Mouse (Mus musculus): Measurements from ENCODE around the gene Kirrel3. TPM values are rescaled to one million over a fixed set of nuclear protein-coding genes. Genes with fewer than 3 reads are reported as not detected.

Gene Kirrel3
- polyA plus RNA-seq, 1 experiment from 2014 or later: 54.0 TPM

DNA sequence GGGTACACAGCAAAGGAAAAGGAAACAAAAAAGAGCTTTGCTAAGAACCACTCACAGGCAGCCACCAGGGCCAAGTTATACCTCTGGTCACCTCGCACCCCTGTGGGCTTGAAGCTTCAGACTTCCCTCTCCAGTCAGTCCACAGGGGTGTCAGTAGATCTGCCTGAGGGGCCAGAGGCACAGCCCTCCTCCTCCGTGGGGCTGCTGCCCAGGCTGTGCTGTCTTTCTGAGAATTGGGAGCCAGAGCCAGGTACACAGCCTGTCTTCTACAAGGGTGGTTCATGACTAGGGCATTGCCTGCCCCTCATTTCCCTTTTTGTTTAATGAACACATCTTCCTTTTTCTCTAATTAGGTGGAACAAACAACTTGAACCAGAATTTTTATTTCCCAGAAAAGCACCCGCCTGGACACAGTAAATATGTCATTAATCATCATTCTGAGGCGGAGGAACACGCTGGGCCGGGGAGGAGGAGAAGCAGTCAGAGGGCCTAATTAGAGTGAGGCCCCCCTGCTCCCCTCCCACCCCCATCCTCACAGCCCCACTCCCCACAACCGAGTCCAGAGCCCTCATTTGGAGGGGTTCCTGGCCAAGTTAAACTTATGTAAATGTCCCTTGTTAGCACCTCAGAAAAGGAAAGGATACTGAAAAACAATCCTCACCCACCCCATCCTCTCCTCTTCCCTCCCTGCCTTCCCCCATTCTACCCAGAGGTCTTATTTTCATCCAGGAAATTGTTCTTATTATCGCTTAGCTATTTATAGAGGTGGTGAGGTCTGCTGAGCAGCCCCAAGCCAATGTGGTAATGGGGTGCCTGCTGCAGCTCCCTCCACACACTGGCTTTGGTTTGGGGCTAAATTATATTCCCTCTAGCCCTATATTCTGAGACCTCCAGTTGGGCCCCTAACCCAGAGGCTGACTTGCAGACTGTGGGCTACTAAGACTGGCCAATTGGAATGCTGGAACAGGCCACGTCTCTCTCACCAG is 512.5 kb downstream of the Kirrel3 start:
- Histone ChIP-seq H3K27me3 (ENCODE audit: control insufficient read depth, insufficient read depth, low read depth, low read length) (no peaks in the 10 kb centered on the region), H3K36me3 (ENCODE audit: control insufficient read depth, insufficient read depth, low read length) (peaks cover 2% of the 10 kb centered on the region), H3K9me3 (replicated peaks; ENCODE audit: control insufficient read depth, low read length, poor library complexity, severe bottlenecking) (peaks cover 3% of the 10 kb centered on the region; the same call in 1 of the 2 replicates), H3K27ac (ENCODE audit: low read length) (no peak overlapping the region), H3K4me1 (ENCODE audit: control insufficient read depth, insufficient read depth, low read length) (no peaks in the 10 kb centered on the region; the same call in none of the 2 replicates), H3K4me3 (ENCODE audit: low read depth, low read length) (no peak overlapping the region), H3K4me2 (ENCODE audit: low read length) (no peak overlapping the region), H3K9ac (ENCODE audit: low read depth, low read length) (no peak overlapping the region)
- no peak for ATAC-seq
- WGBS: 45% methylated on average over 9 of the region's 9 CpGs

DNA sequence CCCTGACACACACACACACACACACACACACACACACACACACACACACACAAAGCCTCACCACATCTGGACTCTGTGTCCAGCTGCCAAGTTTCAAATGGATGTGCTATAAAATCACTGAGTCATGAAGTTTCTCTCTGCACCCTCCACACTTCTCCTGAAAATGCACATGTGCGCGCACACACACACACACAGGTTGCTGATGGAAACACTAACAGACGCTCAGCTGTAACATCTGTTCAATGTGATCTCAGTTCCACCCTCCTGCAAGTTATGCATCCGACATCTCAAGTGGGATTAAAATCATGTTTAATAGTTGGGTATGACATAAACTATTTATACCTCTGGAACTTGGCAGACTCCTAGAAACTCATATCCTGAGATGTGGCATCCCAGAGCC is 518.4 kb downstream of the Kirrel3 start:
- Histone ChIP-seq H3K9me3 (replicated peaks; ENCODE audit: control insufficient read depth, low read length, poor library complexity, severe bottlenecking) (peaks cover 3% of the 10 kb centered on the region; the same call in 1 of the 2 replicates), H3K4me2 (ENCODE audit: low read length) (no peak overlapping the region), H3K36me3 (ENCODE audit: control insufficient read depth, insufficient read depth, low read length) (peaks cover 2% of the 10 kb centered on the region), H3K4me3 (ENCODE audit: low read depth, low read length) (no peak overlapping the region), H3K27me3 (ENCODE audit: control insufficient read depth, insufficient read depth, low read depth, low read length) (no peaks in the 10 kb centered on the region), H3K9ac (ENCODE audit: low read depth, low read length) (no peak overlapping the region), H3K4me1 (ENCODE audit: control insufficient read depth, insufficient read depth, low read length) (no peaks in the 10 kb centered on the region), H3K27ac (ENCODE audit: low read length) (no peak overlapping the region)
- WGBS: 91% methylated on average over 4 of the region's 4 CpGs
- ATAC-seq: no peak

DNA sequence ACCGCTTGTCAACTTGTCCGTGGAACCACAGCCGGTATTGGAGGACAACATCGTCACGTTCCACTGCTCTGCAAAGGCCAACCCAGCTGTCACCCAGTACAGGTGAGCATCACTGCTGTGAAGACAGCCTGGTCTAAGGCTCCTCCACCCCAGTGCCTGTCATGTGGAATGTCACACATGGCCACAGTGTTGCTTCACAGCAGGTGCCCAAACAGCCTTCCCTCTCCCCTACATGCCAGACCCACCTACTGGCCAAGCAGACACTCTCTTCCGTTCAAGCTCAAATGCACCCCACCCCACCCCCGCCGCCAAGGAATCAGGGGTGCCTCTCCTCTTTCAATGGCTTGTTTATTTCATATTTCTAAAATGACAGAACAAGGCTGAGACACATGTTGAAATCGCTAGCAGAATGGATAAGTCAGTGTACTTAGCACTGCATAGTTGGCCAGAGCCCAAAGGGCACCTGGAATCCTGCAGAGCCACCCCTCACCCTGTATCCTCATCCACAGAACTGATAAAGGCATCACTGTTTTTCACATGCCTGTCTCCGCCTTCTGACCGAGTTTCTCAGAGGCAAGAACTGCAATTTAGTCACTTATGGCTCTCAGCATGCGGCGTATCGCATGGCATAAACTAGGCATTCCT is 522.1 kb downstream of the Kirrel3 start:
- Histone ChIP-seq H3K9ac (ENCODE audit: low read depth, low read length) (no peak overlapping the region), H3K4me1 (ENCODE audit: control insufficient read depth, insufficient read depth, low read length) (no peaks in the 10 kb centered on the region), H3K36me3 (ENCODE audit: control insufficient read depth, insufficient read depth, low read length) (no peaks in the 10 kb centered on the region), H3K27me3 (ENCODE audit: control insufficient read depth, insufficient read depth, low read depth, low read length) (no peaks in the 10 kb centered on the region), H3K27ac (ENCODE audit: low read length) (no peak overlapping the region), H3K4me2 (ENCODE audit: low read length) (no peak overlapping the region), H3K9me3 (replicated peaks; ENCODE audit: control insufficient read depth, low read length, poor library complexity, severe bottlenecking) (no peaks in the 10 kb centered on the region), H3K4me3 (ENCODE audit: low read depth, low read length) (no peak overlapping the region)
- WGBS: 78% methylated on average over 14 of the region's 14 CpGs
- no peak for ATAC-seq

DNA sequence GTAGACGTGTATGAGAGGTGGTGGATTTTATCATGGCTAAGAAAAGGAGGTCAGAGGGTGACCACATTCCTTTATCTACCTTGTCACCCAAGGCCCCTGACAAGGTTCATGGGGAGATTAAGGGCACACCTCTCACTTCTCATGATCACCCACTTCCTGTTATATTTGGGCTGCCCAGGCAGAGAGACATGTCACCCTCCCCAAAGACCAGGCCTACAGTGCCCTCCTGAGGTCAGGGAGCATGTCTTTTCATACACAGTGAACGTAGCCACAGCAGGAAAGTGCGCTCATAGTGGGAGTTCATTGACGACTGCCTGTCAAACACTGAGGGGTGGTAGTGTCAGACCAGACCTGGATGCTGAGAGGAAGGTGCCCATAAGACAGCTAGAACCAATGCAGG is 531.1 kb downstream of the Kirrel3 start:
- peak; percentile 9; the same call in 1 of the 2 replicates for ATAC-seq
- H3K4me3 ChIP-seq (ENCODE audit: low read depth, low read length): no peak overlapping the region
- H3K27me3 ChIP-seq (ENCODE audit: control insufficient read depth, insufficient read depth, low read depth, low read length): no peaks in the 10 kb centered on the region
- H3K9me3 ChIP-seq (replicated peaks; ENCODE audit: control insufficient read depth, low read length, poor library complexity, severe bottlenecking): no peaks in the 10 kb centered on the region
- no peak overlapping the region for H3K4me2 ChIP-seq (ENCODE audit: low read length)
- no peak overlapping the region for H3K27ac ChIP-seq (ENCODE audit: low read length)
- no peak overlapping the region for H3K9ac ChIP-seq (ENCODE audit: low read depth, low read length)
- H3K36me3 ChIP-seq (ENCODE audit: control insufficient read depth, insufficient read depth, low read length): no peaks in the 10 kb centered on the region
- WGBS: 56% methylated on average over 4 of the region's 4 CpGs
- H3K4me1 ChIP-seq (ENCODE audit: control insufficient read depth, insufficient read depth, low read length): peaks cover 25% of the 10 kb centered on the region

DNA sequence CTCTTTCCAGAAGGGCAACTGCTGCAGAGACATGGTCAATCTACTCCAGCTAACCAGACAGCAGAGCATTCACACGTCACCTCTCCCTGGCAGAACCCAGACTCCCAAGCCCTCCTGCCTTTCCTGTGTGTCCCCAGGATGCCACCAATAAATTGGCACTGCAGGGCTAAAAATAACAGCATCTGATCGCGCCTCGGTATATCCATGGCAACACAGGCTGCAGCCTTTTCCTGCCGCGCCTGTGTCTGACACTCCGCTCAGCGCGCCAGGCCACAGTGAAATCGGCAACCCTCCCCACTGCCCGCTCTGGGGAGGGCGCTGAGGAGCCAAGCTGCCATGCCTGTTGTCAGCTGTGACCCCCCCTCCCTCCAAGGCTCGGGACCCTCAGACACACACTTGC is 531.9 kb downstream of the Kirrel3 start:
- Histone ChIP-seq H3K27ac (ENCODE audit: low read length) (peak overlapping the region; percentile 75), H3K36me3 (ENCODE audit: control insufficient read depth, insufficient read depth, low read length) (no peaks in the 10 kb centered on the region), H3K9ac (ENCODE audit: low read depth, low read length) (no peak overlapping the region; the same call in 1 of the 2 replicates), H3K27me3 (ENCODE audit: control insufficient read depth, insufficient read depth, low read depth, low read length) (no peaks in the 10 kb centered on the region), H3K4me2 (ENCODE audit: low read length) (peak overlapping the region; percentile 23), H3K4me3 (ENCODE audit: low read depth, low read length) (no peak overlapping the region), H3K4me1 (ENCODE audit: control insufficient read depth, insufficient read depth, low read length) (peaks cover 25% of the 10 kb centered on the region), H3K9me3 (replicated peaks; ENCODE audit: control insufficient read depth, low read length, poor library complexity, severe bottlenecking) (no peaks in the 10 kb centered on the region)
- peak; percentile 77 for ATAC-seq
- WGBS: 19% methylated on average over 13 of the region's 13 CpGs

GRCm38 (mm10) chr9:35018056-35018455 is 532.4 kb downstream of the Kirrel3 start:
- Histone ChIP-seq H3K4me3 (ENCODE audit: low read depth, low read length) (no peak overlapping the region), H3K4me1 (ENCODE audit: control insufficient read depth, insufficient read depth, low read length) (peaks cover 25% of the 10 kb centered on the region), H3K9me3 (replicated peaks; ENCODE audit: control insufficient read depth, low read length, poor library complexity, severe bottlenecking) (no peaks in the 10 kb centered on the region), H3K4me2 (ENCODE audit: low read length) (no peak overlapping the region), H3K27ac (ENCODE audit: low read length) (peak overlapping the region; percentile 45), H3K36me3 (ENCODE audit: control insufficient read depth, insufficient read depth, low read length) (no peaks in the 10 kb centered on the region), H3K27me3 (ENCODE audit: control insufficient read depth, insufficient read depth, low read depth, low read length) (no peaks in the 10 kb centered on the region), H3K9ac (ENCODE audit: low read depth, low read length) (peak overlapping the region; percentile 18; the same call in 1 of the 2 replicates)
- ATAC-seq: peak; percentile 11; the same call in 1 of the 2 replicates
- WGBS: 40% methylated on average over 5 of the region's 5 CpGs

- peak; percentile 47 for ATAC-seq
- Histone ChIP-seq H3K27ac (ENCODE audit: low read length) (no peak overlapping the region), H3K4me3 (ENCODE audit: low read depth, low read length) (no peak overlapping the region), H3K9ac (ENCODE audit: low read depth, low read length) (no peak overlapping the region), H3K4me2 (ENCODE audit: low read length) (no peak overlapping the region), H3K36me3 (ENCODE audit: control insufficient read depth, insufficient read depth, low read length) (no peaks in the 10 kb centered on the region), H3K9me3 (replicated peaks; ENCODE audit: control insufficient read depth, low read length, poor library complexity, severe bottlenecking) (no peaks in the 10 kb centered on the region), H3K27me3 (ENCODE audit: control insufficient read depth, insufficient read depth, low read depth, low read length) (no peaks in the 10 kb centered on the region), H3K4me1 (ENCODE audit: control insufficient read depth, insufficient read depth, low read length) (peaks cover 25% of the 10 kb centered on the region)
- 7% methylated on average over 3 of the region's 3 CpGs for WGBS
These were observed 533.7 kb downstream of the Kirrel3 start for GRCm38 (mm10) chr9:35019372-35019771.

GRCm38 (mm10) chr9:35020015-35020653 is 534.4 kb downstream of the Kirrel3 start:
- no peaks in the 10 kb centered on the region for H3K27me3 ChIP-seq (ENCODE audit: control insufficient read depth, insufficient read depth, low read depth, low read length)
- H3K27ac ChIP-seq (ENCODE audit: low read length): no peak overlapping the region
- no peak overlapping the region for H3K4me3 ChIP-seq (ENCODE audit: low read depth, low read length)
- H3K4me2 ChIP-seq (ENCODE audit: low read length): no peak overlapping the region
- no peak overlapping the region for H3K9ac ChIP-seq (ENCODE audit: low read depth, low read length)
- no peak for ATAC-seq
- H3K9me3 ChIP-seq (replicated peaks; ENCODE audit: control insufficient read depth, low read length, poor library complexity, severe bottlenecking): no peaks in the 10 kb centered on the region
- 63% methylated on average over 11 of the region's 11 CpGs for WGBS
- H3K4me1 ChIP-seq (ENCODE audit: control insufficient read depth, insufficient read depth, low read length): peaks cover 31% of the 10 kb centered on the region
- H3K36me3 ChIP-seq (ENCODE audit: control insufficient read depth, insufficient read depth, low read length): no peaks in the 10 kb centered on the region

Data from midbrain, embryonic 16.5 days (tissue).